Mouse (Mus musculus): ENCODE measurements around the gene Ctf2. TPM values are rescaled to one million over a fixed set of nuclear protein-coding genes. Genes with fewer than 3 reads are reported as not detected.

Ctf2 gene
- total and polyA plus RNA-seq, 2 experiments from 2014 or later: not detected

- H3K27ac ChIP-seq (ENCODE audit: low read depth, low read length): peak overlapping the region; percentile 51
- peak; percentile 54 for DNase-seq (ENCODE audit: low spot score)
Observed at GRCm38 (mm10) chr7:127691221-127691989, 40.6 kb downstream of the Ctf2 start.

GRCm38 (mm10) chr7:127689626-127690280 lies 42.2 kb downstream of the Ctf2 start:
- Histone ChIP-seq H3K27ac (ENCODE audit: low read depth, low read length) (no peak overlapping the region), H3K4me1 (ENCODE audit: insufficient read depth, low read length) (no peaks in the 10 kb centered on the region), H3K36me3 (ENCODE audit: insufficient read depth, low read length) (peaks cover 23% of the 10 kb centered on the region; the same call in 1 of the 2 replicates), H3K4me3 (ENCODE audit: low read depth, low read length) (no peak overlapping the region), H3K9ac (replicated peaks; ENCODE audit: low read length, poor library complexity, severe bottlenecking) (no peak overlapping the region), H3K4me2 (ENCODE audit: low read depth, low read length, poor library complexity, severe bottlenecking) (no peak overlapping the region), H3K9me3 (ENCODE audit: low read length) (no peaks in the 10 kb centered on the region), H3K27me3 (ENCODE audit: insufficient read depth, low read length) (no peaks in the 10 kb centered on the region)
- ATAC-seq (ENCODE audit: low FRiP score) (no peak), DNase-seq (ENCODE audit: low spot score) (no peak)
- 71% methylated on average over 9 of the region's 9 CpGs for WGBS
- TF ChIP-seq CTCF (IDR thresholded peaks at IDR 0.05): no peak

More at GRCm38 (mm10) chr7:127691221-127691989, 40.6 kb downstream of the Ctf2 start:
- H3K36me3 ChIP-seq (ENCODE audit: insufficient read depth, low read length): peaks cover 19% of the 10 kb centered on the region; the same call in 1 of the 2 replicates
- TF ChIP-seq CTCF (IDR thresholded peaks at IDR 0.05): no peak
- H3K27me3 ChIP-seq (ENCODE audit: insufficient read depth, low read length): no peaks in the 10 kb centered on the region
- H3K9me3 ChIP-seq (ENCODE audit: low read length): no peaks in the 10 kb centered on the region
- H3K4me1 ChIP-seq (ENCODE audit: insufficient read depth, low read length): no peaks in the 10 kb centered on the region
- H3K4me2 ChIP-seq (ENCODE audit: low read depth, low read length, poor library complexity, severe bottlenecking): peak overlapping the region; percentile 25
- ATAC-seq (ENCODE audit: low FRiP score): peak; percentile 41; the same call in 1 of the 2 replicates
- WGBS: 9% methylated on average over 15 of the region's 15 CpGs
- no peak overlapping the region for H3K4me3 ChIP-seq (ENCODE audit: low read depth, low read length)
- no peak overlapping the region for H3K9ac ChIP-seq (replicated peaks; ENCODE audit: low read length, poor library complexity, severe bottlenecking)

- no peak overlapping the region for H3K27ac ChIP-seq (ENCODE audit: low read depth, low read length)
- no peak overlapping the region for H3K9ac ChIP-seq (replicated peaks; ENCODE audit: low read length, poor library complexity, severe bottlenecking)
- WGBS: 80% methylated on average over 7 of the region's 7 CpGs
- DNase-seq (ENCODE audit: low spot score): no peak
- ATAC-seq (ENCODE audit: low FRiP score): no peak
- peaks cover 26% of the 10 kb centered on the region; the same call in 1 of the 2 replicates for H3K36me3 ChIP-seq (ENCODE audit: insufficient read depth, low read length)
- H3K27me3 ChIP-seq (ENCODE audit: insufficient read depth, low read length): no peaks in the 10 kb centered on the region
- H3K4me3 ChIP-seq (ENCODE audit: low read depth, low read length): no peak overlapping the region
- H3K4me2 ChIP-seq (ENCODE audit: low read depth, low read length, poor library complexity, severe bottlenecking): no peak overlapping the region
- no peaks in the 10 kb centered on the region for H3K9me3 ChIP-seq (ENCODE audit: low read length)
- H3K4me1 ChIP-seq (ENCODE audit: insufficient read depth, low read length): no peaks in the 10 kb centered on the region
- no peak for TF ChIP-seq CTCF (IDR thresholded peaks at IDR 0.05)
Observed at GRCm38 (mm10) chr7:127688935-127689334, 43.0 kb downstream of the Ctf2 start.

GRCm38 (mm10) chr7:127686740-127687449 lies 45.1 kb downstream of the Ctf2 start:
- DNase-seq (ENCODE audit: low spot score) (no peak), ATAC-seq (ENCODE audit: low FRiP score) (no peak)
- Histone ChIP-seq H3K27ac (ENCODE audit: low read depth, low read length) (no peak overlapping the region), H3K4me2 (ENCODE audit: low read depth, low read length, poor library complexity, severe bottlenecking) (no peak overlapping the region), H3K4me3 (ENCODE audit: low read depth, low read length) (no peak overlapping the region), H3K9me3 (ENCODE audit: low read length) (no peaks in the 10 kb centered on the region), H3K4me1 (ENCODE audit: insufficient read depth, low read length) (no peaks in the 10 kb centered on the region), H3K9ac (replicated peaks; ENCODE audit: low read length, poor library complexity, severe bottlenecking) (no peak overlapping the region), H3K36me3 (ENCODE audit: insufficient read depth, low read length) (peaks cover 23% of the 10 kb centered on the region; the same call in 1 of the 2 replicates), H3K27me3 (ENCODE audit: insufficient read depth, low read length) (no peaks in the 10 kb centered on the region)
- WGBS: 86% methylated on average over 11 of the region's 11 CpGs
- TF ChIP-seq CTCF (IDR thresholded peaks at IDR 0.05): no peak

- Histone ChIP-seq H3K9me3 (ENCODE audit: low read length) (no peaks in the 10 kb centered on the region), H3K4me3 (ENCODE audit: low read depth, low read length) (no peak overlapping the region), H3K27me3 (ENCODE audit: insufficient read depth, low read length) (no peaks in the 10 kb centered on the region), H3K4me2 (ENCODE audit: low read depth, low read length, poor library complexity, severe bottlenecking) (no peak overlapping the region), H3K4me1 (ENCODE audit: insufficient read depth, low read length) (no peaks in the 10 kb centered on the region), H3K9ac (replicated peaks; ENCODE audit: low read length, poor library complexity, severe bottlenecking) (no peak overlapping the region), H3K27ac (ENCODE audit: low read depth, low read length) (no peak overlapping the region), H3K36me3 (ENCODE audit: insufficient read depth, low read length) (peaks cover 23% of the 10 kb centered on the region; the same call in 1 of the 2 replicates)
- 73% methylated on average over 14 of the region's 14 CpGs for WGBS
- ATAC-seq (ENCODE audit: low FRiP score) (no peak), DNase-seq (ENCODE audit: low spot score) (no peak)
- TF ChIP-seq CTCF (IDR thresholded peaks at IDR 0.05): no peak
Observed at GRCm38 (mm10) chr7:127685304-127686018, 46.5 kb downstream of the Ctf2 start.

Data from midbrain, postnatal 0 days (tissue).